Mouse (Mus musculus) layer of hippocampus, adult 2 months (tissue): ENCODE measurements around the gene 1810010D01Rik. TPM values are rescaled to one million over a fixed set of nuclear protein-coding genes. Genes with fewer than 3 reads are reported as not detected.
A peak's percentile ranks its signal among the peaks of the same experiment; 100 is the strongest.

Experiments
- DNase-seq, 2 experiments: peaks; one replicate each; pipeline ENCODE4 v3.0.0; 2022; ENCODE audit warnings: low spot score in 2 of 2
- H3K27ac ChIP-seq: fragments of 200-600 bp; 2 replicates; pipeline ENCODE4 v1.8.1; 2022
- H3K4me3 ChIP-seq: fragments of 200-600 bp; 2 replicates; pipeline ENCODE4 v1.8.1; 2022; ENCODE audit warnings: mild to moderate bottlenecking
- CTCF ChIP-seq: fragments of 200-600 bp; conservative IDR thresholded peaks from 2 replicates; pipeline ENCODE4 v1.8.1; 2022; ENCODE audit warnings: antibody characterized with exemption, mild to moderate bottlenecking, moderate library complexity
- long read RNA-seq, 2 experiments: library from polyadenylated mRNA; stranded (forward); transcript quantifications; one replicate each; pipeline ENCODE4 v2.0.0; 2021; ENCODE audit warnings: borderline mapping rate in 2 of 2
- total RNA-seq, 2 experiments: library from RNA; stranded (reverse); gene quantifications; 2 replicates each; pipeline ENCODE4 v1.2.3; 2021

Gene 1810010D01Rik
- total RNA-seq, result 1 to 10 TPM in 1 of 2 experiments, under 1 TPM in 1; 0.42 to 1.6 TPM
- long read RNA-seq, experiment 1, partial matches to known transcripts, result 0 of 1 reads
- long read RNA-seq, experiment 1, other reads (novel, unspliced or antisense), result 0 of 1 reads
- long read RNA-seq, experiment 2, result 0 reads

GRCm38 (mm10) chr7:145208006-145208405 lies at the start of gene 1810010D01Rik:
1810010D01Rik (minus strand) TSS chr7:145208119.
- Histone ChIP-seq H3K4me3 (no peak within 1 kb of the TSS), H3K27ac (peak within 1 kb of the TSS; percentile 86)
- TF ChIP-seq CTCF, result no peak
- DNase-seq, result no peak

- TF ChIP-seq CTCF, result no peak
- Histone ChIP-seq H3K4me3 (no peak overlapping the region), H3K27ac (no peak overlapping the region)
- DNase-seq, result no peak
These were observed 48.2 kb upstream of the 1810010D01Rik start for GRCm38 (mm10) chr7:145256092-145256491.

GRCm38 (mm10) chr7:145253986-145254630 lies 46.2 kb upstream of the 1810010D01Rik start:
- TF ChIP-seq CTCF, result no peak
- Histone ChIP-seq H3K4me3 (no peak overlapping the region), H3K27ac (no peak overlapping the region)
- DNase-seq, result no peak

- DNase-seq, result peak; percentile 75 to 91
- peak; percentile 99 for TF ChIP-seq CTCF
- H3K4me3 ChIP-seq, result no peak overlapping the region
These were observed 45.0 kb upstream of the 1810010D01Rik start for GRCm38 (mm10) chr7:145252715-145253476.

GRCm38 (mm10) chr7:145250225-145250624 lies 42.3 kb upstream of the 1810010D01Rik start:
- no peak for TF ChIP-seq CTCF
- Histone ChIP-seq H3K4me3 (no peak overlapping the region), H3K27ac (no peak overlapping the region)
- DNase-seq, result no peak

More at GRCm38 (mm10) chr7:145252715-145253476, 45.0 kb upstream of the 1810010D01Rik start:
- no peak overlapping the region for H3K27ac ChIP-seq

GRCm38 (mm10) chr7:145248911-145249310 lies 41.0 kb upstream of the 1810010D01Rik start:
- H3K27ac ChIP-seq, result no peak overlapping the region
- no peak overlapping the region for H3K4me3 ChIP-seq
- no peak for DNase-seq
- TF ChIP-seq CTCF, result no peak

GRCm38 (mm10) chr7:145242851-145243712 lies 35.2 kb upstream of the 1810010D01Rik start:
- H3K4me3 ChIP-seq, result no peak overlapping the region

GRCm38 (mm10) chr7:145242028-145242427 lies 34.1 kb upstream of the 1810010D01Rik start:
- no peak for TF ChIP-seq CTCF
- Histone ChIP-seq H3K27ac (no peak overlapping the region), H3K4me3 (no peak overlapping the region)
- DNase-seq, result no peak

More at GRCm38 (mm10) chr7:145242851-145243712, 35.2 kb upstream of the 1810010D01Rik start:
- DNase-seq, result peak; percentile 65 to 87
- TF ChIP-seq CTCF, result peak; percentile 99
- H3K27ac ChIP-seq, result no peak overlapping the region

- no peak for TF ChIP-seq CTCF
- H3K27ac ChIP-seq, result no peak overlapping the region
- H3K4me3 ChIP-seq, result no peak overlapping the region
These were observed 33.0 kb upstream of the 1810010D01Rik start for GRCm38 (mm10) chr7:145240929-145241328.

GRCm38 (mm10) chr7:145239736-145240505 lies 32.0 kb upstream of the 1810010D01Rik start:
- DNase-seq, result no peak
- Histone ChIP-seq H3K4me3 (no peak overlapping the region), H3K27ac (no peak overlapping the region)
- no peak for TF ChIP-seq CTCF

More at GRCm38 (mm10) chr7:145240929-145241328, 33.0 kb upstream of the 1810010D01Rik start:
- no peak for DNase-seq

- no peak for DNase-seq
- TF ChIP-seq CTCF, result no peak
- H3K27ac ChIP-seq, result no peak overlapping the region
- H3K4me3 ChIP-seq, result no peak overlapping the region
These were observed 31.2 kb upstream of the 1810010D01Rik start for GRCm38 (mm10) chr7:145239145-145239544.
